Mouse (Mus musculus) midbrain, embryonic 15.5 days (tissue): Measurements from ENCODE around the gene Kiss1r. TPM values are rescaled to one million over a fixed set of nuclear protein-coding genes. Genes with fewer than 3 reads are reported as not detected.

Source experiments
- ATAC-seq: fragments of 200-750 bp; cut with Nextera tagmentation; replicated peaks from 2 replicates; pipeline ENCODE4 v1.8.0; 2017; ENCODE audit warnings: moderate TSS enrichment
- H3K27ac ChIP-seq: fragments of 300-500 bp; sonication (generic); 2 replicates; pipeline ENCODE4 v1.5.1; 2015; ENCODE audit warnings: mild to moderate bottlenecking, inconsistent platforms
- H3K27me3 ChIP-seq: fragments of 300-500 bp; sonication (generic); replicated peaks from 2 replicates; pipeline ENCODE4 v1.6.1; 2015; ENCODE audit warnings: inconsistent platforms
- H3K36me3 ChIP-seq: fragments of 300-500 bp; sonication (generic); replicated peaks from 2 replicates; pipeline ENCODE4 v1.6.1; 2015; ENCODE audit warnings: inconsistent platforms
- H3K4me1 ChIP-seq: fragments of 300-500 bp; sonication (generic); 2 replicates; pipeline ENCODE4 v1.6.1; 2015; ENCODE audit warnings: inconsistent platforms
- H3K4me2 ChIP-seq: fragments of 300-500 bp; sonication (generic); 2 replicates; pipeline ENCODE4 v1.6.1; 2015; ENCODE audit warnings: inconsistent platforms, mild to moderate bottlenecking, moderate library complexity
- H3K4me3 ChIP-seq: fragments of 300-500 bp; sonication (generic); 2 replicates; pipeline ENCODE4 v1.5.1; 2015; ENCODE audit warnings: mild to moderate bottlenecking, inconsistent platforms
- H3K9ac ChIP-seq: fragments of 300-500 bp; sonication (generic); 2 replicates; pipeline ENCODE4 v1.6.1; 2015; ENCODE audit warnings: mild to moderate bottlenecking, inconsistent platforms
- H3K9me3 ChIP-seq: fragments of 300-500 bp; sonication (generic); 2 replicates; pipeline ENCODE4 v1.6.1; 2016; ENCODE audit warnings: inconsistent platforms
- WGBS: fragments of 180-500 bp; shearing (Covaris S2); methylation state at CpG from one replicate; pipeline ENCODE4 v1.1.7; 2015; ENCODE audit warnings: mixed read lengths; 5-methylcytosine and 5-hydroxymethylcytosine counted together
- polyA plus RNA-seq: library from polyadenylated mRNA; unstranded; fragments of >200 nt; fragmentation: Nextera tagmentation; extraction: Ambion mirVana; gene quantifications from 2 replicates; pipeline ENCODE4 v1.2.1, GENCODE M21; 2015

Gene Kiss1r
- polyA plus RNA-seq, 1 experiment from 2014 or later, result 3.1 TPM

GRCm38 (mm10) chr10:79907415-79907814 lies 9.4 kb upstream of the Kiss1r start:
- no peak for ATAC-seq
- Histone ChIP-seq H3K9ac (no peak overlapping the region), H3K4me2 (no peak overlapping the region; the same call in 1 of the 2 replicates), H3K9me3 (no peaks in the 10 kb centered on the region), H3K27me3 (no peaks in the 10 kb centered on the region), H3K36me3 (peaks cover 17% of the 10 kb centered on the region), H3K27ac (0 out of 2 replicates have a peak overlapping the region, but pooled peaks have one; percentile 26), H3K4me1 (peaks cover 14% of the 10 kb centered on the region), H3K4me3 (peak overlapping the region; percentile 83; the same call in 1 of the 2 replicates)
- 95% methylated on average over 10 of the region's 10 CpGs for WGBS

GRCm38 (mm10) chr10:79908167-79909091 lies 8.3 kb upstream of the Kiss1r start, which contains the start of gene Med16:
Gene Med16, minus strand, starts transcription at chr10:79908923.
- peak; percentile 89 for ATAC-seq
- H3K4me2 ChIP-seq, result peak within 1 kb of the TSS; percentile 47
- peak within 1 kb of the TSS; percentile 99 for H3K27ac ChIP-seq
- H3K9ac ChIP-seq, result peak within 1 kb of the TSS; percentile 92
- H3K4me3 ChIP-seq, result peak within 1 kb of the TSS; percentile 83
- WGBS, result 3% methylated on average over 51 of the region's 52 CpGs
- no peaks in the 10 kb centered on the region for H3K9me3 ChIP-seq
- peaks cover 17% of the 10 kb centered on the region for H3K36me3 ChIP-seq
- H3K27me3 ChIP-seq, result no peaks in the 10 kb centered on the region
- H3K4me1 ChIP-seq, result peaks cover 16% of the 10 kb centered on the region

- no peaks in the 10 kb centered on the region for H3K9me3 ChIP-seq
- H3K9ac ChIP-seq, result peak overlapping the region; percentile 92
- H3K4me1 ChIP-seq, result peaks cover 25% of the 10 kb centered on the region
- no peaks in the 10 kb centered on the region for H3K27me3 ChIP-seq
- peak overlapping the region; percentile 47 for H3K4me2 ChIP-seq
- H3K4me3 ChIP-seq, result peak overlapping the region; percentile 83
- peaks cover 12% of the 10 kb centered on the region for H3K36me3 ChIP-seq
- WGBS, result 22% methylated on average over 14 of the region's 14 CpGs
- H3K27ac ChIP-seq, result peak overlapping the region; percentile 99
- ATAC-seq, result peak; percentile 65
Measured at GRCm38 (mm10) chr10:79909092-79909922, 7.5 kb upstream of the Kiss1r start.

- Histone ChIP-seq H3K27me3 (no peaks in the 10 kb centered on the region), H3K4me1 (peaks cover 37% of the 10 kb centered on the region), H3K27ac (peak within 1 kb of the TSS; percentile 99), H3K4me3 (no peak within 1 kb of the TSS), H3K9ac (no peak within 1 kb of the TSS), H3K4me2 (peak within 1 kb of the TSS; percentile 47; the same call in 1 of the 2 replicates), H3K36me3 (peaks cover under 1% of the 10 kb centered on the region; the same call in 1 of the 2 replicates), H3K9me3 (no peaks in the 10 kb centered on the region)
- ATAC-seq, result no peak
- WGBS, result 95% methylated on average over 4 of the region's 4 CpGs
Measured at GRCm38 (mm10) chr10:79910556-79910955, 6.2 kb upstream of the Kiss1r start, which contains the start of gene Gm26602. Gene Gm26602, plus strand, starts transcription at chr10:79910856.

- H3K9me3 ChIP-seq, result no peaks in the 10 kb centered on the region
- WGBS, result 71% methylated on average over 20 of the region's 20 CpGs
- no peak overlapping the region for H3K27ac ChIP-seq
- no peak overlapping the region for H3K9ac ChIP-seq
- no peak overlapping the region for H3K4me3 ChIP-seq
- no peaks in the 10 kb centered on the region for H3K36me3 ChIP-seq
- ATAC-seq, result no peak
- H3K4me1 ChIP-seq, result peaks cover 47% of the 10 kb centered on the region
- peaks cover under 1% of the 10 kb centered on the region; the same call in 1 of the 2 replicates for H3K27me3 ChIP-seq
- no peak overlapping the region for H3K4me2 ChIP-seq
Measured at GRCm38 (mm10) chr10:79912412-79912811, 4.4 kb upstream of the Kiss1r start.

- Histone ChIP-seq H3K27me3 (peaks cover 19% of the 10 kb centered on the region), H3K9me3 (no peaks in the 10 kb centered on the region), H3K36me3 (no peaks in the 10 kb centered on the region), H3K4me3 (no peak overlapping the region), H3K9ac (no peak overlapping the region), H3K4me2 (no peak overlapping the region), H3K4me1 (peaks cover 43% of the 10 kb centered on the region), H3K27ac (no peak overlapping the region)
- 64% methylated on average over 11 of the region's 11 CpGs for WGBS
- no peak for ATAC-seq
Measured at GRCm38 (mm10) chr10:79914131-79914947, 2.4 kb upstream of the Kiss1r start.

GRCm38 (mm10) chr10:79914948-79915596 lies 1.7 kb upstream of the Kiss1r start:
- H3K4me1 ChIP-seq, result peaks cover 40% of the 10 kb centered on the region
- H3K27ac ChIP-seq, result no peak overlapping the region
- peaks cover 27% of the 10 kb centered on the region for H3K27me3 ChIP-seq
- WGBS, result 77% methylated on average over 7 of the region's 7 CpGs
- no peaks in the 10 kb centered on the region for H3K36me3 ChIP-seq
- no peak for ATAC-seq
- no peak overlapping the region for H3K9ac ChIP-seq
- no peak overlapping the region for H3K4me3 ChIP-seq
- no peaks in the 10 kb centered on the region for H3K9me3 ChIP-seq
- H3K4me2 ChIP-seq, result 0 out of 2 replicates have a peak overlapping the region, but pooled peaks have one; percentile 77

GRCm38 (mm10) chr10:79916081-79916480 lies 690 bp upstream of the Kiss1r start:
- no peak for ATAC-seq
- Histone ChIP-seq H3K4me2 (peak overlapping the region; percentile 77), H3K9ac (peak overlapping the region; percentile 99), H3K9me3 (no peaks in the 10 kb centered on the region), H3K27me3 (peaks cover 37% of the 10 kb centered on the region), H3K4me1 (peaks cover 46% of the 10 kb centered on the region), H3K4me3 (peak overlapping the region; percentile 86), H3K36me3 (no peaks in the 10 kb centered on the region), H3K27ac (peak overlapping the region; percentile 79)
- WGBS, result 7% methylated on average over 8 of the region's 8 CpGs

- Histone ChIP-seq H3K4me2 (peak overlapping the region; percentile 77), H3K27me3 (peaks cover 52% of the 10 kb centered on the region), H3K27ac (no peak overlapping the region), H3K4me1 (peaks cover 55% of the 10 kb centered on the region), H3K4me3 (peak overlapping the region; percentile 86), H3K36me3 (no peaks in the 10 kb centered on the region), H3K9ac (peak overlapping the region; percentile 99), H3K9me3 (no peaks in the 10 kb centered on the region)
- 64% methylated on average over 5 of the region's 5 CpGs for WGBS
- ATAC-seq, result no peak
Measured at GRCm38 (mm10) chr10:79917532-79918100, 845 bp downstream of the Kiss1r start.

GRCm38 (mm10) chr10:79918231-79919078 lies 1.7 kb downstream of the Kiss1r start:
- 6% methylated on average over 34 of the region's 35 CpGs for WGBS
- Histone ChIP-seq H3K27ac (no peak overlapping the region), H3K27me3 (peaks cover 60% of the 10 kb centered on the region), H3K4me1 (peaks cover 53% of the 10 kb centered on the region), H3K9ac (no peak overlapping the region), H3K36me3 (no peaks in the 10 kb centered on the region), H3K9me3 (no peaks in the 10 kb centered on the region), H3K4me2 (peak overlapping the region; percentile 8; the same call in 1 of the 2 replicates), H3K4me3 (peak overlapping the region; percentile 1; the same call in 1 of the 2 replicates)
- no peak for ATAC-seq
